Mouse (Mus musculus) lung, adult 2 months (tissue): ENCODE data around the gene Patj. TPM values are rescaled to one million over a fixed set of nuclear protein-coding genes. Genes with fewer than 3 reads are reported as not detected.

ENCODE experiments used
- DNase-seq: peaks from one replicate; pipeline ENCODE4 v3.0.0; 2022
- H3K4me1 ChIP-seq: fragments of 200-500 bp; 2 replicates; pipeline ENCODE4 v1.6.1; 2011; ENCODE audit warnings: low read length; ENCODE audit not compliant: control insufficient read depth, insufficient read depth
- H3K4me3 ChIP-seq: fragments of 200-500 bp; replicated peaks from 2 replicates; pipeline ENCODE3; 2011; ENCODE audit warnings: low read depth, mild to moderate bottlenecking, control low read depth, low read length; ENCODE audit errors: extremely low read depth
- CTCF ChIP-seq: fragments of 200-500 bp; IDR thresholded peaks from 2 replicates; pipeline ENCODE4 v1.5.1; 2011; ENCODE audit warnings: mild to moderate bottlenecking, low read length, control low read depth; ENCODE audit not compliant: insufficient read depth
- POLR2A ChIP-seq: fragments of 200-500 bp; IDR thresholded peaks from 2 replicates; pipeline ENCODE4 v1.6.1; 2011; ENCODE audit warnings: low read depth, mild to moderate bottlenecking, control low read depth, low read length, borderline replicate concordance; ENCODE audit errors: extremely low read depth
- WGBS: fragments of 180-500 bp; shearing (Covaris S2); methylation state at CpG from one replicate; pipeline ENCODE4 v1.1.7; 2018; 5-methylcytosine and 5-hydroxymethylcytosine counted together
- polyA plus RNA-seq: library from polyadenylated mRNA; depleted of rRNA; stranded (reverse); fragments of >200 nt; gene quantifications from 2 replicates; pipeline ENCODE4 v1.2.3, GENCODE M21; 2012

The Patj gene
- polyA plus RNA-seq, 1 experiment: 17.4 TPM

DNA sequence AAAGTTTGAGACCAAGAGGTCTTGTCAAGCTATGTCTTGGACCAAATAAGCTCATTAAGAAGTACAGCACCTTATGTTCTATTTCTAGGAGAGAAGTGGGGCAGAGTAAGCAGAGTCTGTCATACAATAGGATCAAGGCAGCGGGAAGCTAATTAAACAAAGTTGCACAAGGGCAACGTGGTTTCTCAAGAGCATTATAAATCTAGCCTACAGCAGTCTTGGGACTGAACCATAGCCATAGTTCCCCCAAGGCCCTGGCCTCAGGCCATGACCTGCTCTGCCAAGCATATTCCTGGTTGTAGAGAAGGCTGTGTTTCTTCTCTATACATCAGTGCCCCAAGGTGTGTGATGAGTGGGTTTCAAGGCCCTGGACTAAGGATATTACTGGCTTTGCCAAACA, 105.3 kb downstream of the Patj start:
- no peaks in the 10 kb centered on the region for H3K4me1 ChIP-seq
- TF ChIP-seq POLR2A (no peak), CTCF (no peak)
- H3K4me3 ChIP-seq: no peak overlapping the region
- DNase-seq: no peak
- 61% methylated on average over 2 of the region's 2 CpGs for WGBS

DNA sequence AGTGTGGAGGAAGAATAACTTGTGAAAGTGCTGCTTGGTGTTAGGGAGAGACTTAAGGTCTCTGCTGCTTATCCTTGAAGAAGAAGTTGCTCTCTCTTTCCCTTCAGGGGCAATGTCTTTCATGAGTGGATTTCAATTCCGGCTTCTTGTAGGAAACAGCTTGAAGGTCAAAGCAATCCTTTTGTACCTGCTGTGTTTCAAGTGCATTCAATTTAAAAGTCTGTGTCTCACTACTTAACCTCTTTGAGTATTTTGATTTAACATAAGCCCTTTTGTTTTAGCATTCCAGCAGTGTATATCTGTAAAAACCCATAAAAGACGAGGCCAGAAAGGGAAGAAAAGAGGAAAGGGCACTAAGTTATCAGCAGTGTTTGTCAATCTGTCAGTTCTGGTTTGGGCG, 109.2 kb downstream of the Patj start:
- DNase-seq: no peak
- Histone ChIP-seq H3K4me3 (no peak overlapping the region), H3K4me1 (no peaks in the 10 kb centered on the region)
- 62% methylated on average over 3 of the region's 3 CpGs for WGBS
- TF ChIP-seq POLR2A (no peak), CTCF (no peak)

DNA sequence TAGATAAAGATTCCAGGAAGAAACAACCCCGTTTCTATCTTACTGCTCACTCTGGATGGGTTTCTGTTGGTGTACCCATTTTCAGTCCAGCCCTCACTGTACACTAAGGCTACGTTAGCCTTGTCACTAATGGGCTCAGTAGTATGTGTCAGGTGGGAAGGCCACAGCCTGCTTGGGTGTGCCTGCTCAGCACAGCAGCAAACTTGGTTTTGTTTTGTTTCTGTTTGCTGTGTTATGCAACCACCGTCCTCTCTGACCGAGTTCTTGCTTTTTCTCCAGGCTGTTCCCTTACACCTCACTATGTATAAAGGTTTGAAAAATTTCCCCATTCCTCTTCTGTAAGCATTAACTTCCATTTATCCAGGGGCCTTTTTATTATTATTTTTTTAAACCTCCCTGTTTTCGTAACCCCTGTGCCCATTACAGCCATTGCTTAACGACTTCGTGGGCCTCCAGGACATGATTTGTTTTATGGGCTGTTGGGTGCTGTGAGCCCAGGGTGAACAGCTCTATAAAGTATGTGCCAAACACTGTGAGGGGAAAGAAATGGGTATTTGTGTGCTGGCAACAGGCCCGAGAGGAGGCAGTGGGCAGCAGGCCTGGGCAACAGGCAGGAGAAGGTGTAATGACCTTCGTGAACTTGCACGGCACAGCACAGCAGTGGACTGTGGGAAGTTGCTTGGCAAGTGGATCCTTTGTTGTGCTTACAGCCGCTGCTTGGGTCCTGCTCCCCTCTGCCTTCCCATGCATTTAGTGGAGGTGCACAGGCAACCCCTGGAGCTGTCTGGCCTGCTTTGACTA, 113.1 kb downstream of the Patj start:
- Histone ChIP-seq H3K4me1 (0 out of 2 replicates have a peak, but pooled peaks cover 4% of the 10 kb centered on the region), H3K4me3 (no peak overlapping the region)
- DNase-seq: peak; percentile 15
- no peak for TF ChIP-seq CTCF
- TF ChIP-seq POLR2A: no peak
- 65% methylated on average over 11 of the region's 11 CpGs for WGBS

- WGBS: 76% methylated on average over 5 of the region's 5 CpGs
- peak; percentile 14 for DNase-seq
- H3K4me3 ChIP-seq: no peak overlapping the region
- 0 out of 2 replicates have a peak, but pooled peaks cover 4% of the 10 kb centered on the region for H3K4me1 ChIP-seq
- TF ChIP-seq CTCF (no peak), POLR2A (no peak)
These were observed 114.4 kb downstream of the Patj start for GRCm38 (mm10) chr4:98509939-98510338.

GRCm38 (mm10) chr4:98511296-98511695, 115.7 kb downstream of the Patj start:
- 0 out of 2 replicates have a peak, but pooled peaks cover 4% of the 10 kb centered on the region for H3K4me1 ChIP-seq
- H3K4me3 ChIP-seq: no peak overlapping the region
- 47% methylated on average over 2 of the region's 2 CpGs for WGBS
- TF ChIP-seq CTCF (no peak), POLR2A (no peak)
- peak; percentile 19 for DNase-seq

DNA sequence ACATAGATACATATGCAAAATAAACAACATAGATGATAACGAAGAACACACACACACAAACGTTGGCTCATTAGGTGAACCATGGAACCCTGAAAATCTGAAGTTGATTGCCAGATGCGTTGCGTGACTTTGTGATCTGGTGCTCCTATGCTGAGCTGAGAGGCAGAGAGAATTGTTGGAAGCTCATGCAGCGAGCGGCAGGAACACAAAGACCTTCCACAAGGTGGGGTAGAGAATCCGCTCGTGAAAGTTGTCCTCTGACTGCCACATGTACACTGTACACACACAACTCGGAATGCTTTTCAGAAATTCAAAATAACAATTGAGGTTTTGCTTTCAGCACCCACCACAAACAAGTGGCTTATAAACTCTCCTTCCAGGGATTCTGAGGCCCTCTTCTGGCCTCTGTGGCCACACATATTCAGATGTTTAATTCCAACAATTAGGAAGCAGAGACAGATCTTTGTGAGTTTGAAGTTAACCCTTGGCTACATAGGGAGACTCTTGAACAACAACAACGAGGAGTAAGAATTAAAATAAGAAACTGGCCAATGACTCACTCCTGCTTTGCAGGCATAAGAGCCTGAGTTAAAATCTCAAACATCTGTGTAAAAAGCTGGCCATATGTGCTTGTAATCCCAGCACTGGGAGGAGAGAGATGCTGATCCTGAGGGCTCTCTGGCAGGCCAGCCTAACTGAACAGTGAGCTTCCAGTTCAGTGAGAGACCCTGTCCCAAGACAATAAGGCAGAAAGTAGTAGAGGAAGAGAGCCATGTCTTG, 116.6 kb downstream of the Patj start:
- no peak for DNase-seq
- TF ChIP-seq CTCF: no peak
- Histone ChIP-seq H3K4me3 (no peak overlapping the region), H3K4me1 (0 out of 2 replicates have a peak, but pooled peaks cover 4% of the 10 kb centered on the region)
- 82% methylated on average over 10 of the region's 10 CpGs for WGBS

DNA sequence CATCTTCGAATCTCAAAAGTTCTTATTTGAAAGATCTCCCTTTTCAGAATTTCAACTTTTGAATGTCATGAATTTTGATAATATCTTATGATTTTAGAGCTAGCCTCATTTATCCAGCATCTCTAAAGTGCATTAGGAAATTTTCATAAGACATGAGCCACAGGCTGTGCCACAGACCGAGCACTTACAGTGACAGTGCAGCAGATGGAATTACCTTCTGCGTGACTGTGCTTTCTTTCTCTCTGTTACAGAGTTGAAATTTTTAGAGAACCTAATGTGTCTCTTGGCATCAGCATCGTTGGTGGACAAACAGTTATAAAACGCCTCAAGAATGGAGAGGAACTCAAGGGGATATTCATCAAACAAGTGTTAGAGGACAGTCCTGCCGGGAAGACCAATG, 124.9 kb downstream of the Patj start:
- DNase-seq: no peak
- 85% methylated on average over 6 of the region's 6 CpGs for WGBS

DNA sequence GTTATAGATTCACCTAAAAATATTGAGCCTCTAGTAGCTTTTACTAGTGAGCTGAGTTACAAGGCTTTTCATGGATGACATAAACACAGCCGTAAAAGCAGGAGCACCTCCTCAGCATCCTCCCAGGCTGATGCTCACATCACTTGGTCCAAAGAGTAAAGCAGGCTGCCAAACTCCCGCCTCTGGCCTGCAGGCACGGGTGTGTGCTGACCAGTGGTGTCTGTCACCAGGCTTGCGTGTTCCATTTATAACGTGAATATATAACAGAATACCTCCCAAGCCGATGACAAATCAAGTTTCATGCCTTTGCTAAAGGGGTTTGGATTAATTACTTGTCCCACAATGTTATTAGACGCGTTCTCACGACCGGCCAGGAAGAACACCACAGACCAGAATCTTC, 128.9 kb downstream of the Patj start:
- no peak for DNase-seq
- no peaks in the 10 kb centered on the region for H3K4me1 ChIP-seq
- WGBS: 94% methylated on average over 10 of the region's 10 CpGs
- no peak for TF ChIP-seq POLR2A
- no peak overlapping the region for H3K4me3 ChIP-seq

More for the DNA sequence above, 124.9 kb downstream of the Patj start:
- H3K4me3 ChIP-seq: no peak overlapping the region
- no peak for TF ChIP-seq CTCF
- no peak for TF ChIP-seq POLR2A
- H3K4me1 ChIP-seq: no peaks in the 10 kb centered on the region

- 67% methylated on average over 3 of the region's 3 CpGs for WGBS
- Histone ChIP-seq H3K4me3 (no peak overlapping the region), H3K4me1 (no peaks in the 10 kb centered on the region)
- no peak for TF ChIP-seq CTCF
- no peak for TF ChIP-seq POLR2A
- DNase-seq: no peak
These were observed 139.9 kb downstream of the Patj start for GRCm38 (mm10) chr4:98535446-98535845.
